Mouse (Mus musculus) c-Kit-positive CD71-positive TER-119-negative erythroid progenitor cells, embryonic 14.5 days (primary cell): ENCODE measurements around the gene Serpinb1a.

Experiments used
- DNase-seq: peaks from one replicate; pipeline ENCODE4 v3.0.0-alpha.2; 2013; ENCODE audit warnings: low read depth

The Serpinb1a gene

GRCm38 (mm10) chr13:32795166-32795565, 55.8 kb downstream of the Serpinb1a start:
- no peak for DNase-seq

- no peak for DNase-seq
Measured at GRCm38 (mm10) chr13:32794619-32795018, 56.4 kb downstream of the Serpinb1a start.
